Mouse (Mus musculus): Measurements from ENCODE around the gene Bcl9l.

Bcl9l gene

DNA sequence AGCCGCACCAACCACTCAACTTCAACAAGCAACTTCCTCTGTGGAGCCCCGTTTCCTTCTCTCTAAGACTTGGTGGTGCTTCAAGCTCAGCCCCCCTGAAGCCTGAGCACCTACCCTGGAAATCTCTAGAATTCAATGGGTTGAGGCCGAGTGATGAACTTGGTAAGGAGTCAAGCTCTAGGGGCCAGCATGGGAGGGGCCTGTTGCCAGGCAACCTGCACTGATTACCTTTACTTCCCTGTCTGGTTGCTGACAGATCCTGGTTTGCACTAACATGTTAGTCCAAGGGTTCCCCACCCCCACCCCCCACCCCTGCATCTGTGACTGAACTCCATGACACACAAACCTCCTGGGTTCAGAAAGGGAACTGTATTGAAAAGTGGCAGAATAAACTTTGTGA, 62.4 kb downstream of the Bcl9l start:
- DNase-seq (ENCODE audit: low spot score in 2 of 2): peak in 1 of 2 experiments; percentile 33

DNA sequence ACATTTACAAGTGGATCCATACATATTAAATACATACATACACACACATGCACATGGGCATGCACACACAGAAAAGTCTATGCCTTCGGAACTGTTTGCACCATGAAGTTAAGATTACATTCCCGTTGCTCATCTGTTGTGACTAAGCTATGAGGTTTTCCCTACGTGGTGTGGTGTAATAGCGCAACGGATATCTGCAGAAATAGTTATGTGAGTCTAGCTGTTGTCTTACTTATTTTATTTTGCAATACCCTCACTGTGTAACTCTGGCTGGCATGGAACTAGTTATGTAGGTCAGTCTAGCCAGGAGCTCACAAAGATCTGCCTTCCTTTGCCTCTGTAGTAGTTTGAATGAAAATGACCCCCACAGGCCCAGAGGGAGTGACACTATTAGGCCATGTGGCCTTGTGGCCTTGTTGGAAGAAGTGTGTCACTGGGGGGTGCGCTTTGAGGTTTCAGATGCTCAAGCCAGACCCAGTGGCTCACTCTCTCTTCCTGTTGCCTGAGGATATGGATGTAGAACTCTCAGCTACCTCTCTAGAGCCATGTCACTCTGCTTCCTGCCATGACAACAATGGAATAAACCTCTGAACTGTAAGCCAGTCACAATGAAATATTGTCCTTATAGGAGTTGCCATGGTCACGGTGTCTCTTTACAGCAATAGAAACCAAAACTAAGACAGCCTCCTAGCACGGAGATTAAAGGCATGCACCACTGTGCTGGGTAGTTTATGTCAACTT, 66.0 kb downstream of the Bcl9l start:
- DNase-seq (ENCODE audit: low spot score in 2 of 2): no peak

DNA sequence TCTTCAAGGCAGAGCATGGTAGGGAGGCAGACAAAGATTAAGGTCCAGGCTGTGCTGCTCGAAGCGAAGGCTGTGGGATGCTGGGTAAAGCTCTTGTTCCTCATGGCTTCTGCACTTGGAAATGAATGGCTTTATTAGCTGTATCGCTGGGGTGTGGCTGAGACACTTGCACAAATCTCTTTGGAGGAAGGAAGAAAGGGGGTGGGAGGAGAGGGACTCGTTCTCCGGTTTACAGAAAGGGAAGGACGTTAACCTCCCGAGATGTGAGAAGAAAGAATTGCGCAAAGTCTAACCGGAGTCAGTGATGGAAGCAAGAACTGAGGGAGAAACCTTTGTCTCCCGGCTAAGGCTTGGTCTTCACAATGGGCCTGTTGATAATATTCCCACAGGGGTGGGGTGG, 68.5 kb downstream of the Bcl9l start:
- peak in 1 of 2 experiments; percentile 20 for DNase-seq (ENCODE audit: low spot score in 2 of 2)

- no peak for DNase-seq (ENCODE audit: low spot score in 2 of 2)
Measured at GRCm38 (mm10) chr9:44552161-44552560, 69.5 kb downstream of the Bcl9l start.

Measured in spleen, postnatal 36 days (tissue).